Mouse (Mus musculus): Measurements from ENCODE around the gene Ankrd40. TPM values are rescaled to one million over a fixed set of nuclear protein-coding genes. Genes with fewer than 3 reads are reported as not detected.

Gene Ankrd40
- total and polyA plus RNA-seq, 2 experiments from 2014 or later = 53.7 to 181 TPM

GRCm38 (mm10) chr11:94342114-94342905 is 14.5 kb downstream of the Ankrd40 start:
- DNase-seq (ENCODE audit: low spot score) (no peak), ATAC-seq (ENCODE audit: insufficient read depth, low read depth) (no peak)
- Histone ChIP-seq H3K4me3 (ENCODE audit: low read depth, low read length) (no peak overlapping the region), H3K9ac (replicated peaks; ENCODE audit: low read depth, low read length) (no peak overlapping the region), H3K9me3 (replicated peaks; ENCODE audit: control insufficient read depth, low read length) (no peaks in the 10 kb centered on the region), H3K4me2 (ENCODE audit: low read depth, low read length) (no peak overlapping the region), H3K36me3 (replicated peaks; ENCODE audit: control insufficient read depth, insufficient read depth, low read length) (peaks cover 37% of the 10 kb centered on the region), H3K4me1 (ENCODE audit: control insufficient read depth, insufficient read depth) (peaks cover 5% of the 10 kb centered on the region; the same call in 1 of the 2 replicates), H3K27ac (ENCODE audit: low read depth) (no peak overlapping the region), H3K27me3 (ENCODE audit: control insufficient read depth, insufficient read depth, low read length) (no peaks in the 10 kb centered on the region)
- 43% methylated on average over 13 of the region's 13 CpGs for WGBS
- TF ChIP-seq EP300 (IDR thresholded peaks at IDR 0.05; ENCODE audit: low read depth) (no peak), CTCF (IDR thresholded peaks at IDR 0.05; ENCODE audit: low read depth) (no peak)

- DNase-seq (ENCODE audit: low spot score) = no peak
- WGBS = 57% methylated on average over 5 of the region's 5 CpGs
- H3K4me2 ChIP-seq (ENCODE audit: low read depth, low read length) = no peak overlapping the region
Measured at GRCm38 (mm10) chr11:94343955-94344358, 16.2 kb downstream of the Ankrd40 start.

GRCm38 (mm10) chr11:94344470-94344869 is 16.7 kb downstream of the Ankrd40 start:
- Histone ChIP-seq H3K9ac (replicated peaks; ENCODE audit: low read depth, low read length) (no peak overlapping the region), H3K27me3 (ENCODE audit: control insufficient read depth, insufficient read depth, low read length) (no peaks in the 10 kb centered on the region), H3K4me1 (ENCODE audit: control insufficient read depth, insufficient read depth) (peaks cover 5% of the 10 kb centered on the region; the same call in 1 of the 2 replicates), H3K9me3 (replicated peaks; ENCODE audit: control insufficient read depth, low read length) (no peaks in the 10 kb centered on the region), H3K36me3 (replicated peaks; ENCODE audit: control insufficient read depth, insufficient read depth, low read length) (peaks cover 16% of the 10 kb centered on the region), H3K4me2 (ENCODE audit: low read depth, low read length) (no peak overlapping the region), H3K4me3 (ENCODE audit: low read depth, low read length) (no peak overlapping the region), H3K27ac (ENCODE audit: low read depth) (no peak overlapping the region)
- WGBS = 63% methylated on average over 1 of the region's 1 CpGs
- TF ChIP-seq EP300 (IDR thresholded peaks at IDR 0.05; ENCODE audit: low read depth) (no peak), CTCF (IDR thresholded peaks at IDR 0.05; ENCODE audit: low read depth) (no peak)
- ATAC-seq (ENCODE audit: insufficient read depth, low read depth) = no peak
- no peak for DNase-seq (ENCODE audit: low spot score)

More at GRCm38 (mm10) chr11:94343955-94344358, 16.2 kb downstream of the Ankrd40 start:
- Histone ChIP-seq H3K27ac (ENCODE audit: low read depth) (no peak overlapping the region), H3K9ac (replicated peaks; ENCODE audit: low read depth, low read length) (no peak overlapping the region), H3K27me3 (ENCODE audit: control insufficient read depth, insufficient read depth, low read length) (no peaks in the 10 kb centered on the region), H3K4me1 (ENCODE audit: control insufficient read depth, insufficient read depth) (peaks cover 5% of the 10 kb centered on the region; the same call in 1 of the 2 replicates), H3K9me3 (replicated peaks; ENCODE audit: control insufficient read depth, low read length) (no peaks in the 10 kb centered on the region), H3K4me3 (ENCODE audit: low read depth, low read length) (no peak overlapping the region), H3K36me3 (replicated peaks; ENCODE audit: control insufficient read depth, insufficient read depth, low read length) (peaks cover 21% of the 10 kb centered on the region)
- TF ChIP-seq EP300 (IDR thresholded peaks at IDR 0.05; ENCODE audit: low read depth) (no peak), CTCF (IDR thresholded peaks at IDR 0.05; ENCODE audit: low read depth) (no peak)
- ATAC-seq (ENCODE audit: insufficient read depth, low read depth) = no peak

- peaks cover 5% of the 10 kb centered on the region for H3K36me3 ChIP-seq (replicated peaks; ENCODE audit: control insufficient read depth, insufficient read depth, low read length)
- H3K27me3 ChIP-seq (ENCODE audit: control insufficient read depth, insufficient read depth, low read length) = no peaks in the 10 kb centered on the region
- H3K4me3 ChIP-seq (ENCODE audit: low read depth, low read length) = no peak overlapping the region
- DNase-seq (ENCODE audit: low spot score) = no peak
- peaks cover 5% of the 10 kb centered on the region; the same call in 1 of the 2 replicates for H3K4me1 ChIP-seq (ENCODE audit: control insufficient read depth, insufficient read depth)
- H3K9me3 ChIP-seq (replicated peaks; ENCODE audit: control insufficient read depth, low read length) = no peaks in the 10 kb centered on the region
- no peak overlapping the region for H3K9ac ChIP-seq (replicated peaks; ENCODE audit: low read depth, low read length)
- no peak for ATAC-seq (ENCODE audit: insufficient read depth, low read depth)
- no peak for TF ChIP-seq CTCF (IDR thresholded peaks at IDR 0.05; ENCODE audit: low read depth)
- TF ChIP-seq EP300 (IDR thresholded peaks at IDR 0.05; ENCODE audit: low read depth) = no peak
- H3K27ac ChIP-seq (ENCODE audit: low read depth) = no peak overlapping the region
- H3K4me2 ChIP-seq (ENCODE audit: low read depth, low read length) = no peak overlapping the region
- WGBS = 63% methylated on average over 10 of the region's 10 CpGs
Measured at GRCm38 (mm10) chr11:94345926-94346325, 18.1 kb downstream of the Ankrd40 start.

DNA sequence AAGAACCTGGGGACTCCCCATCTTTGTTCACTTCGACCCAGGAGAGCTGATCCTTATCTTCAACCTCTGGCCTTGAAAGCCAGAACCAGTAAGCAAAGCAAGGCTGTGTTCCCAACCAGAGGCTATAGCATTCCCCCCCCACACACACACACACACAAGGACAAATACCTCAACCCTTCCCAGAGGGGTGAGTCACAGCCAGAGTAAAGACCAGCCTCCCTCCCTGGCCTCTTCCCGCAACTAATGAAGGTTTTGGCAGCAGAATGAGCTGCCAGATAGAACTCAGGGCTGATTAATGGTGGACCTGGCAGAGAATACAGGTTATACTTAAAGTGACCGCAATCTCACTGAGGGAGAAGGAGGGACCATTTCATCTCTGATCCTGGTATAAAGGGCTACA is 18.8 kb downstream of the Ankrd40 start:
- TF ChIP-seq EP300 (IDR thresholded peaks at IDR 0.05; ENCODE audit: low read depth) (no peak), CTCF (IDR thresholded peaks at IDR 0.05; ENCODE audit: low read depth) (no peak)
- Histone ChIP-seq H3K9ac (replicated peaks; ENCODE audit: low read depth, low read length) (no peak overlapping the region), H3K9me3 (replicated peaks; ENCODE audit: control insufficient read depth, low read length) (no peaks in the 10 kb centered on the region), H3K27me3 (ENCODE audit: control insufficient read depth, insufficient read depth, low read length) (no peaks in the 10 kb centered on the region), H3K27ac (ENCODE audit: low read depth) (no peak overlapping the region), H3K36me3 (replicated peaks; ENCODE audit: control insufficient read depth, insufficient read depth, low read length) (no peaks in the 10 kb centered on the region), H3K4me1 (ENCODE audit: control insufficient read depth, insufficient read depth) (peaks cover 5% of the 10 kb centered on the region; the same call in 1 of the 2 replicates), H3K4me2 (ENCODE audit: low read depth, low read length) (no peak overlapping the region), H3K4me3 (ENCODE audit: low read depth, low read length) (no peak overlapping the region)
- ATAC-seq (ENCODE audit: insufficient read depth, low read depth) = peak; percentile 84
- 26% methylated on average over 3 of the region's 3 CpGs for WGBS
- peak; percentile 60 for DNase-seq (ENCODE audit: low spot score)
